Mouse (Mus musculus) kidney, embryonic 14.5 days (tissue): ENCODE data around the gene Olfr283. TPM values are rescaled to one million over a fixed set of nuclear protein-coding genes. Genes with fewer than 3 reads are reported as not detected.

Experiments
- ATAC-seq: fragments of 200-750 bp; cut with Nextera tagmentation; 2 replicates; pipeline ENCODE4 v1.8.0; 2017; ENCODE audit warnings: moderate number of reproducible peaks, mild to moderate bottlenecking, moderate TSS enrichment, moderate library complexity; ENCODE audit not compliant: low FRiP score, low TSS enrichment
- H3K27ac ChIP-seq: fragments of 300-500 bp; sonication (generic); 2 replicates; pipeline ENCODE4 v1.5.1; 2014; ENCODE audit warnings: low read depth, mild to moderate bottlenecking, low read length, moderate library complexity, mixed read lengths
- H3K27me3 ChIP-seq: fragments of 300-500 bp; sonication (generic); 2 replicates; pipeline ENCODE4 v1.6.1; 2014; ENCODE audit warnings: mild to moderate bottlenecking, low read length; ENCODE audit not compliant: control insufficient read depth, insufficient read depth
- H3K36me3 ChIP-seq: fragments of 300-500 bp; sonication (generic); 2 replicates; pipeline ENCODE4 v1.6.1; 2014; ENCODE audit warnings: low read length, mixed read lengths; ENCODE audit not compliant: control insufficient read depth, insufficient read depth
- H3K4me1 ChIP-seq: fragments of 300-500 bp; sonication (generic); 2 replicates; pipeline ENCODE4 v1.6.1; 2014; ENCODE audit warnings: low read length, mixed read lengths; ENCODE audit not compliant: control insufficient read depth, insufficient read depth
- H3K4me2 ChIP-seq: fragments of 300-500 bp; sonication (generic); replicated peaks from 2 replicates; pipeline ENCODE4 v1.6.1; 2014; ENCODE audit warnings: low read depth, mild to moderate bottlenecking, low read length
- H3K4me3 ChIP-seq: fragments of 300-500 bp; sonication (generic); 2 replicates; pipeline ENCODE4 v1.5.1; 2014; ENCODE audit warnings: mild to moderate bottlenecking, low read length
- H3K9ac ChIP-seq: fragments of 300-500 bp; sonication (generic); 2 replicates; pipeline ENCODE4 v1.6.1; 2014; ENCODE audit warnings: low read depth, mild to moderate bottlenecking, low read length, moderate library complexity
- H3K9me3 ChIP-seq: fragments of 300-500 bp; sonication (generic); 2 replicates; pipeline ENCODE4 v1.6.1; 2016; ENCODE audit warnings: low read length; ENCODE audit not compliant: control insufficient read depth
- WGBS: fragments of 180-500 bp; shearing (Covaris S2); extraction: QIAGEN DNeasy Blood & Tissue Kit; methylation state at CpG from one replicate; pipeline ENCODE4 v1.1.7; 2014; 5-methylcytosine and 5-hydroxymethylcytosine counted together
- polyA plus RNA-seq: library from polyadenylated mRNA; unstranded; fragments of >200 nt; fragmentation: Nextera tagmentation; extraction: Ambion mirVana; gene quantifications from 2 replicates; pipeline ENCODE4 v1.2.1, GENCODE M21; 2014

Olfr283 gene
- polyA plus RNA-seq, 1 experiment from 2014 or later = not detected

GRCm38 (mm10) chr15:98378209-98378608 lies 2.5 kb downstream of the Olfr283 start:
- Histone ChIP-seq H3K4me3 (no peak overlapping the region), H3K4me1 (no peaks in the 10 kb centered on the region), H3K27me3 (no peaks in the 10 kb centered on the region), H3K9me3 (no peaks in the 10 kb centered on the region), H3K4me2 (no peak overlapping the region), H3K36me3 (no peaks in the 10 kb centered on the region), H3K27ac (no peak overlapping the region), H3K9ac (no peak overlapping the region)
- WGBS = 93% methylated on average over 13 of the region's 13 CpGs
- ATAC-seq = no peak

DNA sequence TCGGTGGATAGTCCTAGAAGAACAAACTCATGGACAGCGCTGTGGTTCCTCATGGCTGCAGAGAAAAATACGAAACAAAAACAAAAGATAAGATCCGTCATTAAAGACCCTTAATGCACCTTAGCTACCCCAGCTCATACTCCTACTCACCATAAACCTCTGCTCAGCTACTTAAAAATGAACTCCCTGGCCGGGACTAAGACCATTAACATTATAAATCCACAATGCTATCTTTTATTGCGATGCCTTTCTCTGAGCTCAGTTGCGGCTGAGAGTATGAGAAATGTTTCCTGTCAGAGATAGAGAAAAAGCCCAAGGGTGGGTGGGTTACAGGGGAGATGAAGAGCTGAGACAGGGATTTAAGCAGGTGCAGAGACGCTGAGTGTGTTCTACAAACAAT lies 39.9 kb downstream of the Olfr283 start, which contains the start of gene Olfr284:
Gene Olfr284, minus strand, starts transcription at position 101 of the 400 bp plus-strand sequence.
- no peak within 1 kb of the TSS for H3K27ac ChIP-seq
- no peak for ATAC-seq
- H3K27me3 ChIP-seq = no peaks in the 10 kb centered on the region
- WGBS = 62% methylated on average over 8 of the region's 8 CpGs
- H3K4me2 ChIP-seq = no peak within 1 kb of the TSS
- H3K9me3 ChIP-seq = no peaks in the 10 kb centered on the region
- no peak within 1 kb of the TSS for H3K9ac ChIP-seq
- no peaks in the 10 kb centered on the region for H3K4me1 ChIP-seq
- no peaks in the 10 kb centered on the region for H3K36me3 ChIP-seq
- no peak within 1 kb of the TSS for H3K4me3 ChIP-seq

Other genes with a start within 250 kb of the Olfr283 start
- gene Asb8, start 215.3 kb downstream of the Olfr283 start, polyA plus RNA-seq = 40.6 and 52.6 TPM in 2 replicates
- gene Ccdc184, start 213.8 kb downstream of the Olfr283 start, polyA plus RNA-seq = 0.99 and 1.2 TPM in 2 replicates
- gene Olfr288, start 185.4 kb downstream of the Olfr283 start, polyA plus RNA-seq = not detected in 2 replicates
- gene Gm44579, start 160.0 kb downstream of the Olfr283 start, polyA plus RNA-seq = not detected in 2 replicates
- not detected in 2 replicates for gene Olfr287, start 159.9 kb downstream of the Olfr283 start, polyA plus RNA-seq
- not detected in 2 replicates for gene Olfr286, start 146.5 kb downstream of the Olfr283 start, polyA plus RNA-seq
- not detected in 2 replicates for gene H1fnt, start 123.7 kb downstream of the Olfr283 start, polyA plus RNA-seq
- 0.47 and 1.3 TPM in 2 replicates for gene Zfp641, start 84.8 kb downstream of the Olfr283 start, polyA plus RNA-seq
- gene Olfr285, start 63.6 kb downstream of the Olfr283 start, polyA plus RNA-seq = not detected in 2 replicates
- gene Olfr284, start 40.0 kb downstream of the Olfr283 start, polyA plus RNA-seq = not detected in 2 replicates
- gene Olfr282, start 50.3 kb upstream of the Olfr283 start, polyA plus RNA-seq = not detected in 2 replicates
- not detected in 2 replicates for gene Olfr281, start 71.6 kb upstream of the Olfr283 start, polyA plus RNA-seq
- not detected in 2 replicates for gene OR5BS1P, start 89.0 kb upstream of the Olfr283 start, polyA plus RNA-seq
- gene Lalba, start 101.8 kb upstream of the Olfr283 start, polyA plus RNA-seq = 0.28 and 0.44 TPM in 2 replicates
- not detected in 2 replicates for gene Olfr279, start 111.5 kb upstream of the Olfr283 start, polyA plus RNA-seq
- 107 and 123 TPM in 2 replicates for gene Kansl2, start 153.3 kb upstream of the Olfr283 start, polyA plus RNA-seq
- 55.4 and 72.9 TPM in 2 replicates for gene Ccnt1, start 190.0 kb upstream of the Olfr283 start, polyA plus RNA-seq
- 0.57 TPM in 1 of 2 replicates, not detected in the other for gene 4930415O20Rik, start 190.1 kb upstream of the Olfr283 start, polyA plus RNA-seq
- gene Adcy6, start 229.1 kb upstream of the Olfr283 start, polyA plus RNA-seq = 26.2 and 31.5 TPM in 2 replicates
- 21.5 and 26.5 TPM in 2 replicates for gene Cacnb3, start 249.9 kb upstream of the Olfr283 start, polyA plus RNA-seq